Mouse (Mus musculus): ENCODE measurements at regions not wholly inside any gene's neighbourhood (a gene's known extent, or its start where the extent isn't known, plus 50 kb on each side); places are given as distances from the start of the nearest gene placed in this dataset.

DNA sequence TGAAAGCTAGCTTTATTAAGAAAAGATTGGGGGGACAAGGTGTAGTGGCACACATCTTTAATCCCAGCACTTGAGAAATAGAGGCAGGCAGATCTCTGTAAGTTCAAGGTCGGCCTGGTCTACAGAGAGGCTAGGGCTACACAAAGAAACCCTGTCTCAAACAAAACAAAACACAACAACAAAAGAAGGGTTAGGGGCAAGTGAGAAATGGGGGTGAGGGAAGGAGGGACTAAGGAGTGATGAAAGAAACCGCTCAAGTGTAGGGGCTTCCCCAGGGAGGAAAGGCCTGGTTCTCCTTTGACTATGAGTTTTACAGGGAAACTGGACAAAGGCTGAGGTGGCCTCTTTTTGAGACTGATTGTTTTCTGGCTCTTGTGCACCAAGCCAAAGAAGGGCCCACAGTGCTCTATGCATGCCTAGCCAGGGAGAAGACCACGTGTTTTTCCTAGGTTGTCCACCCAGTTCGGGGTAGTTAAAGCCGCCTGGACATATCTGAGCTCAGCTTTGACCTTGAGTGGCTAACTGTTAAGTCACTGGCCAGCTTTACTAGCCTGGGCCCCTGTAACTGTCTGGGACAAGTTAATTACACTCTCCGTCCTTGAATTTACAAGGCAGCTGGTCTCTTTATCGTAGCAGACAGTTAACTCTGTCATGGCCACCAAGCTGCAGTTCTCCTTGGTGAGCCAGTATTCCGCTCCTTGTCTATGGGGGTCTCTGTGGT is 90.2 kb upstream of the Armc2 start:
- no peak overlapping the region for H3K4me3 ChIP-seq
- H3K4me1 ChIP-seq: peaks cover 29% of the 10 kb centered on the region
- no peaks in the 10 kb centered on the region for H3K36me3 ChIP-seq
- H3K9me3 ChIP-seq (replicated peaks): peaks cover 11% of the 10 kb centered on the region
- WGBS: 55% methylated on average over 8 of the region's 8 CpGs
- H3K27me3 ChIP-seq (ENCODE audit: low read depth, poor library complexity, severe bottlenecking): peaks cover 88% of the 10 kb centered on the region
- no peak overlapping the region for H3K27ac ChIP-seq (replicated peaks)
- DNase-seq (ENCODE audit: low spot score): no peak

DNA sequence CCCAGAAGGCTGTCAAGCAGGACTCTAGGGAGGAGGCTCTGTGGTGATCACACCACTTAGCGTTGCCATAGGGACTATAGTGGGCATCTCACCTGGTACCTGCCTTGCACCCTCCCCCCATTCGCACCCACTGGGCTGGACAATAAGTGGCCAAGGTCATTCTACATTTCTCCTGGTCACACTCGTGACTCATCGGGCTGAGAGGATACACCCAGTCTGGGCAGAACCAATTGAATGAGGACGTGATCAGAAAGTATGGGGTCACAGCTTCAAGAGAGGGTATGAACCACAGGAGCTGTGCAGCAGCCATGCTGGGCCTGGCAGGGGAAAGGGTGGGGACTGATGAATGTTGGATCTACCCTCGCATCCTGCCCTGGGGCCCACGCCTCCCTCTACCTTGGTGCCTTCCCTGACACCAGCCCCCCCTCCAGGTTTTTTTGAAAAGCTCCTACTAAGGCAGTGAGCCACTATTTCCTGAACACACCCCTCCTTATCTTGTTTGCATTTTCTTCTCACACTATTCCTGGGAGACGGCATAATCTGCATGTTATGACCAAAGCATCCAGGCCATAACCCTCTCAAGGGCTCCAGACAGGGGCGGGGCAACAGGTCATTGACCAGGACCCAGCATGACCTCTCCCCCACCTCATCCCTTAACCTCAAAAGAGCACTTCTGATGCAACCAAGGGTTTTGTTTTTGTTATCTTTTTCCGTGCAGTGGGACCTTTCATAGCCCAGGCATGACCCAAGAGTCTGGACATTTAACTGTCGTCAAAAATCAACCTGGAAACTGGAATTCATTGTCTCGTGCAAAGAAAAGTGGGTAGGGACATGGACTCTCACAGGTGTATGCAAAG is 89.4 kb upstream of the Armc2 start:
- DNase-seq (ENCODE audit: low spot score): no peak
- WGBS: 80% methylated on average over 12 of the region's 12 CpGs
- Histone ChIP-seq H3K4me3 (no peak overlapping the region), H3K27me3 (ENCODE audit: low read depth, poor library complexity, severe bottlenecking) (peaks cover 86% of the 10 kb centered on the region), H3K4me1 (peaks cover 29% of the 10 kb centered on the region), H3K36me3 (no peaks in the 10 kb centered on the region), H3K9me3 (replicated peaks) (peaks cover 9% of the 10 kb centered on the region), H3K27ac (replicated peaks) (no peak overlapping the region)

DNA sequence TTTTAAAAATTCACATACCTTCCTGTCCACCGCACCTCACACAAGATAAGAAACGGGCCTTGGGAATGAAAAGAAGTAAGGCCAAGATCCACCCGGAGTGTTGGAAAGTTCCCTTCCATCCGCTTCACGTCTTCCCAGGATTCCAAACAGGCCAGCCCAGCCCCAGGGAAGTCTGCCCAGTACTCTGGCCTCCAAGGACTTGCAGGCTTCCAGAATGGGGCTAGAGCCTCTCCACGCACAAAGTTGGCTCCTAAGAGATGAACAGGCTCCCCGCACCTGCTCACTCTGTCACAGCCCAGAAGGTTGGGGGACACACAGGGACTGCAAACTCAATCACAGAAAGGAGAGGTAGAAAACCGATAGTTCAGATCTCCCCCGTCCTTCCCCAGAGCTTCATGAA is 88.4 kb upstream of the Armc2 start:
- no peak overlapping the region for H3K4me3 ChIP-seq
- WGBS: 89% methylated on average over 9 of the region's 9 CpGs
- H3K4me1 ChIP-seq: peaks cover 29% of the 10 kb centered on the region
- H3K36me3 ChIP-seq: no peaks in the 10 kb centered on the region
- no peak overlapping the region for H3K27ac ChIP-seq (replicated peaks)
- H3K9me3 ChIP-seq (replicated peaks): peaks cover 9% of the 10 kb centered on the region
- peaks cover 86% of the 10 kb centered on the region for H3K27me3 ChIP-seq (ENCODE audit: low read depth, poor library complexity, severe bottlenecking)
- no peak for DNase-seq (ENCODE audit: low spot score)

DNA sequence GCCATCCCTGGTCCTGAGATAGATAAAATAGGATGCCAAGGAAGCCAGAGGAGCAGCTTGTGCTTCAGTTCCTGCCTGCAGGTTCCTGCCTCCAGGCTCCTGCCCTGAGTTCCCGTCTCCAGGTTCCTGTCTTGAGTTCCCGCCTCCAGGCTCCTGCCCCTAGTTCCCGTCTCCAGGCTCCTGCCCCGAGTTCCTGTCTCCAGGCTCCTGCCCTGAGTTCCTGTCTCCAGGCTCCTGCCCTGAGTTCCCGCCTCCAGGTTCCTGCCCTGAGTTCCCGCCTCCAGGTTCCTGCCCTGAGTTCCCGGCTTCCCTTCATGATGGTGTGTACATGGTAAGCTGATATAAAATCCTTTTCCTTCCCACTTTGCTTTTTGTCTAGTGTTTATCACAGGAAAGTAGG is 86.8 kb upstream of the Armc2 start:
- Histone ChIP-seq H3K4me3 (no peak overlapping the region), H3K27ac (replicated peaks) (no peak overlapping the region), H3K4me1 (peaks cover 23% of the 10 kb centered on the region), H3K9me3 (replicated peaks) (peaks cover 9% of the 10 kb centered on the region), H3K27me3 (ENCODE audit: low read depth, poor library complexity, severe bottlenecking) (peaks cover 93% of the 10 kb centered on the region), H3K36me3 (no peaks in the 10 kb centered on the region)
- 95% methylated on average over 7 of the region's 7 CpGs for WGBS
- no peak for DNase-seq (ENCODE audit: low spot score)

DNA sequence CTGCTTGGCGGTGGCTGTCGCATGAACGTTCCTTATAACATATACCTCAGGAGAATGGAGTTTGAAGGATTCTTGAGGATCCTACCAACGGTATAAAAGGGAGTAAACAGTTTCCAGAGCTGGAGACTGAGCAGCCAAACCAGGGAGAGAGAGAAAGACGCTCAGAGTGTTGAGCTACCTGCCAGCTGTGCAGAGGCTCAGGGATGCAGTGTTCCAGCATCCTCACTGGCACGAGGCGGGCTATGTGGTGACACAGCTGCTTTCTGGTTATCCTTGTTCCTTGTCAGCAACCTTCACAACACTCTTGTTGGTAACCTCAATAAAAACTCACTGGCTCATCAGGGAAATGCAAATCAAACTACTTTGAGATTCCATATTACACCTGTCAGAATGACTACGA is 84.1 kb upstream of the Armc2 start:
- no peaks in the 10 kb centered on the region for H3K36me3 ChIP-seq
- peaks cover 67% of the 10 kb centered on the region for H3K27me3 ChIP-seq (ENCODE audit: low read depth, poor library complexity, severe bottlenecking)
- 88% methylated on average over 8 of the region's 8 CpGs for WGBS
- no peak for DNase-seq (ENCODE audit: low spot score)
- H3K9me3 ChIP-seq (replicated peaks): peaks cover 9% of the 10 kb centered on the region
- H3K4me1 ChIP-seq: no peaks in the 10 kb centered on the region
- H3K27ac ChIP-seq (replicated peaks): no peak overlapping the region
- no peak overlapping the region for H3K4me3 ChIP-seq

DNA sequence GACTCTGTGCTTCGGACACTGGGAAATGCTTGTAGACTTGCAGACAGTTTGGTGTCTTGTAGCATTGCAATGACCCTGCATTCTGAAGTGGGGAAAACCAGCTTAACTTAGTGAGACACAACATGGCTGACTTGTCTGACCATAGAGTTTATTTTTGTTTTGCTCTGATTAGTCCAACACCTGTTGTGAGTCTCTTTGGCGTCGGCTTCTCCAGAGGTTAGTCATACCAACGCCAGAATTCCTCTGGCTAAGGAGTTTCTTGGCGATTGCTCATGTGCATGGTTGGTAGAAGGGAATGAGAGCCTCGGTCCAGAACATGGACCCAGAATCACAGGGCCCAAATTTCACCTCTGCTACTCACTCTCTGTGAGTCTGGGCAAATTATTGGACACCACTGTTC is 82.9 kb upstream of the Armc2 start:
- H3K9me3 ChIP-seq (replicated peaks): peaks cover 9% of the 10 kb centered on the region
- WGBS: 88% methylated on average over 6 of the region's 6 CpGs

DNA sequence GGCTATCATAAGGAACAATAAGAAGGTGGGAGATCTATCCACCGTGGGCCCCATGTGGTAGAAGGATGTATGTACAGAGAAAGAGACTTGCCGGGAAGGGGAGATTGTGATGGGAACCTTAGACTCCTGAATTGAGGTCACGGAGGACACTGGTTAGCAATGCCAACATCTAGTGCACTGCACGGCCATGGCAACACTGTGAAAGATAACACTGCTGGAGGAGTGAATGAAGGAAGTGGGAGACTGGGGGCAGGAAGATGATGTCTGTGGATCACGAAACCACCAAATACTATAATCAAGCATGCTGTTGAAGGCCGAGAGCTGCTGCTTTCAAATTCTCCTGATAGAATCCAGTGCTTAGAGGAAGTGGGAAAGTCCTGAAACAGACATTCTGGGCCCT is 78.7 kb upstream of the Armc2 start:
- no peak overlapping the region for H3K4me3 ChIP-seq
- 86% methylated on average over 6 of the region's 6 CpGs for WGBS
- H3K27me3 ChIP-seq (ENCODE audit: low read depth, poor library complexity, severe bottlenecking): peaks cover 55% of the 10 kb centered on the region
- no peak overlapping the region for H3K27ac ChIP-seq (replicated peaks)
- H3K9me3 ChIP-seq (replicated peaks): no peaks in the 10 kb centered on the region
- H3K36me3 ChIP-seq: no peaks in the 10 kb centered on the region
- no peaks in the 10 kb centered on the region for H3K4me1 ChIP-seq
- no peak for DNase-seq (ENCODE audit: low spot score)

More for the DNA sequence above, 82.9 kb upstream of the Armc2 start:
- no peak overlapping the region for H3K27ac ChIP-seq (replicated peaks)
- H3K4me1 ChIP-seq: no peaks in the 10 kb centered on the region
- no peak overlapping the region for H3K4me3 ChIP-seq
- H3K36me3 ChIP-seq: no peaks in the 10 kb centered on the region
- H3K27me3 ChIP-seq (ENCODE audit: low read depth, poor library complexity, severe bottlenecking): peaks cover 64% of the 10 kb centered on the region
- DNase-seq (ENCODE audit: low spot score): no peak

DNA sequence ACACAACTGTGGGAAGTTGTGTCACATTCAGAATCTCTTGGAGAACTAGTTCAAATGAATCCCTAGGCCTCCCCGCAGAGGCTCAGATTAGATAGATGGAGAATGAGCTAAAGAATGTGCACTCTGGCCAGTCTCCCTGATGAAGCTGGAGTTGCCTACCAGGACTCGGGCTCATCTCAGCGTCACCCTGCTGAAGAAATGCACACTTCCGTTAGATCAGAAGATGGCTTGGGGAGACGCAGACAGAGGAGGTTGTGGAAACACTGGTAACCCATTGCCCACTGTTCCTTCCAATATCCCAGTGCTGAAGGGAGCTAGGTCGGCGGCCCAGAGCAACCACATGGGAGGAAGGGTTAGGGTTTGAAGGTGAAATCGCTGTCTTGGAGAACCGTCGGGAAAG is 77.7 kb upstream of the Armc2 start:
- Histone ChIP-seq H3K36me3 (no peaks in the 10 kb centered on the region), H3K27ac (replicated peaks) (no peak overlapping the region), H3K9me3 (replicated peaks) (no peaks in the 10 kb centered on the region), H3K4me1 (no peaks in the 10 kb centered on the region), H3K4me3 (no peak overlapping the region), H3K27me3 (ENCODE audit: low read depth, poor library complexity, severe bottlenecking) (peaks cover 55% of the 10 kb centered on the region)
- 93% methylated on average over 10 of the region's 10 CpGs for WGBS
- no peak for DNase-seq (ENCODE audit: low spot score)

DNA sequence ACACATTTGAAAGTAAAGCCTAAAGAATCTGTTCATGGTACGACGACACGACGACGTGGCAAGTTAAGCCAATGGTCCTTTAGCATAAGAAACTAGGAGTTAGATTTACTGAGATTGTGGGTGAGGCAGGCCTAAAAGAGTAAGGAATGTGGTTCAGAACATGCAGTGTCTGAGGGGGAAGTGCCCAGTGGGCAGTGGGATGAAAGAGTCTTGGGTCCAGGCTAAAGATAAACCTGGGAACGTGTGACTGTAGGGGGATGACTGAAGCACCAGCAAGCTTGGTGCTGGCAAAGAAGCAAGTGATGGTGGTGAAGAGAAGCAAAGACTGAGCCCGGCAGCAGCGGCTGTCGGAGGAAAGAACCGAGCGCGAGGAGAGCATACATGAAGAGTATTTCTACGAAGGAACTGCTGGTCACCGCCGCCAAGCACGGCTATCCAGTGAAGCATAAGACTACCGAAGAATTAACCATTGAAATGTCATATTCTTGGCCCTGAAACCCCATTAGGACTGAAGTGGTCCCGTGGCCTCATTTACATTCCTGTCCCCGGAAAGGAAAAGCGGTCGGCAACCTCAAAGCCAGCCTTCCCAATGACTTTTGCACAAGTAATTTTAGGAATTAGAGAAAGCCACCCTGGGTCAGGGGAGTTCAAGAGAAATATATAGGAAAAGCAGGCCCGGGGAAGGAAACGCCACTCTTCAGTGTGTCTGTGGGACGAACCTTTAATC is 76.2 kb upstream of the Armc2 start:
- H3K4me3 ChIP-seq: no peak overlapping the region
- 87% methylated on average over 24 of the region's 24 CpGs for WGBS
- H3K36me3 ChIP-seq: no peaks in the 10 kb centered on the region
- H3K27me3 ChIP-seq (ENCODE audit: low read depth, poor library complexity, severe bottlenecking): peaks cover 61% of the 10 kb centered on the region
- no peaks in the 10 kb centered on the region for H3K9me3 ChIP-seq (replicated peaks)
- peaks cover 8% of the 10 kb centered on the region for H3K4me1 ChIP-seq
- no peak for DNase-seq (ENCODE audit: low spot score)
- no peak overlapping the region for H3K27ac ChIP-seq (replicated peaks)

DNA sequence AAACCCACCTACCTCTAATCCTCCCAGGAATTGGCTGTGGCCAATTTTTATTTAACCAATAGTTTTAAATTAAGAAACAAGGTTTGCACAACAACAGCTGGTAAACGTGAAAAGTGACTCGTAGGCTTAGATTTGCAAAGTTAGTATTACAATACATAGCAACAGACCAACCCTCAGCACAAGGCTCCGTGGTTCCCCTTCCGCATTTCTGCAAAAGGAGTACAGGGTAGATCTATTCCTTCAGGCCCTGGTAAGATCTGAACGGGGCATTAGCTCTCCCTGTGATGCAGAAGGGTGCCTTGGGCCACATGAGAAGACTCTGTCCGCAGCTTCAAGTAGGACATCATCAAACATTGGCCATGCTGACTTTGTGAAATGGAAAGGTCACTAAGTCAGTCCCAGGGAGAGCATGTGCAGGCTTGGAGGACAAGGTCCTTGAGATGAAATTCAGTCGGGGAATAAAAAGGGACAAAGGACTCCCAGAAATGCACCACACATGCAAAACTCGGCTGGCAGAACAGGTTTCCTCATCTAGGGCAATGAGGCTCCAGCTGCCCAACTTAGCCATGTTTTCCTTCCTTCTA is 75.0 kb upstream of the Armc2 start:
- Histone ChIP-seq H3K9me3 (replicated peaks) (no peaks in the 10 kb centered on the region), H3K4me1 (peaks cover 20% of the 10 kb centered on the region), H3K36me3 (no peaks in the 10 kb centered on the region), H3K27me3 (ENCODE audit: low read depth, poor library complexity, severe bottlenecking) (peaks cover 68% of the 10 kb centered on the region), H3K4me3 (no peak overlapping the region), H3K27ac (replicated peaks) (no peak overlapping the region)
- DNase-seq (ENCODE audit: low spot score): no peak
- WGBS: 89% methylated on average over 8 of the region's 8 CpGs

DNA sequence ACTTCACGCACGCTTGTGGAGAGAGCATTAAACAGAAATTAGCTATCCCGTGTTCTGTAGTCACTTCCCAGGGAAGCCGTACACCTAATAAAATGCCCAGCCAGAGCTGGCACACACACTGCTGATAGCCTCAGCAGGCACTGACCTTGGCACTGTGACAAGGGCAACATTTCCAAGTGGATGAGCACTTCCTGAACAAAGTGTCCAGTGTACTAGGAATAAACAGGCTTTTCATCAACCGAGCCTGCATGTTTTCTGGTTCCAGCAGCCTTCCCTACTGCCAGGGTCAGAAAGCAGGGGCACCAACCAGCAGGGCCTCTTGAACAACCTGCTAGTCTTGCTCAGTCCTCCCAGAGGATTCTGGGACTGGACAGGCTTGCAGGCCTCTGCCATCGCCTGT is 74.3 kb upstream of the Armc2 start:
- H3K4me1 ChIP-seq: peaks cover 23% of the 10 kb centered on the region
- peaks cover 75% of the 10 kb centered on the region for H3K27me3 ChIP-seq (ENCODE audit: low read depth, poor library complexity, severe bottlenecking)
- H3K27ac ChIP-seq (replicated peaks): no peak overlapping the region
- no peaks in the 10 kb centered on the region for H3K9me3 ChIP-seq (replicated peaks)
- DNase-seq (ENCODE audit: low spot score): no peak
- WGBS: 87% methylated on average over 6 of the region's 6 CpGs
- H3K36me3 ChIP-seq: no peaks in the 10 kb centered on the region
- no peak overlapping the region for H3K4me3 ChIP-seq

DNA sequence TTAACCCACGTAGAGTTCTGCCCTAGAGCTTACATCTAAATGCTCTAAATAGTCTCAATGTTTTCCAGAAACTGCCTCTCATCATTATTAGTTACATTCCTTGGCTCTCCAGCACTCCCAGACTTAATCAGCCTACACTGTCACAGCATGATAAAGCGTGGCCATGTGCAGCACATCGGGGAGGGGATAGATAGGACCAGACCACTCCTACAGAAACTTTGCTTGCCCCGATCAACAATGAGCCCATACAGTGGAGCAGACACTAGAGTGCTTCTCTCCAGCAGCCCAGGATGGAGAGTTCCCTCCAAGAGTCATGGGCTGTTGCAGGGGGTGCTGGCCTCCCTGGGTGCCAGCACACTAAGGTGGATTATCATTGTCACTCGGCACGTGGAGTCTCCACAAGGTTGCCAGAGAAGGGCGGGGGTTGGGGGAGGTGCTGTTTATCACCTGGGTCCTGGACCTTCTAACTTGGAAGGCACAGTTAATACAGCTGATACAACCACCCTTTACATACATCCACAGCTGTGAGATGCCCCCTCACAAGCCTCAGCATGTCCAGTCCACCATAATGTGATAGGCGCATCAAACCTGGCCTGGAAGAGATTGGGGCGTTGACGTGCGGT is 73.4 kb upstream of the Armc2 start:
- H3K9me3 ChIP-seq (replicated peaks): no peaks in the 10 kb centered on the region
- H3K27me3 ChIP-seq (ENCODE audit: low read depth, poor library complexity, severe bottlenecking): peaks cover 76% of the 10 kb centered on the region
- DNase-seq (ENCODE audit: low spot score): no peak
- H3K4me1 ChIP-seq: peaks cover 23% of the 10 kb centered on the region
- no peaks in the 10 kb centered on the region for H3K36me3 ChIP-seq
- 81% methylated on average over 11 of the region's 11 CpGs for whole genome bisulfite sequencing
- no peak overlapping the region for H3K27ac ChIP-seq (replicated peaks)
- no peak overlapping the region for H3K4me3 ChIP-seq

Measured in midbrain, embryonic 10.5 days (tissue).